Mouse (Mus musculus): ENCODE measurements around the gene Ubr3.
A peak's percentile ranks its signal among the peaks of the same experiment; 100 is the strongest.

GRCm38 (mm10) chr2:69857882-69858281 lies 39.2 kb upstream of the Ubr3 start:
- TF ChIP-seq CTCF (IDR thresholded peaks at IDR 0.05 in 2 of 3, conservative IDR thresholded peaks at IDR 0.05 in 1 of 3; ENCODE audit: control insufficient read depth in 1 of 3, insufficient read depth in 1 of 3, low read depth in 2 of 3, low read length in 3 of 3, poor library complexity in 1 of 3, severe bottlenecking in 1 of 3), result peak; percentile 24 to 58 (median 38); a peak in 5 of 6 replicates
- peak; percentile 28; the same call in 1 of the 2 replicates for TF ChIP-seq SMC3 (IDR thresholded peaks at IDR 0.05; ENCODE audit: low read depth, low read length)
- TF ChIP-seq ZC3H11A (IDR thresholded peaks at IDR 0.05; ENCODE audit: low read depth, low read length), result no peak
- no peak for TF ChIP-seq POLR2A (IDR thresholded peaks at IDR 0.05; ENCODE audit: control insufficient read depth in 1 of 2, insufficient read depth in 1 of 2, low read depth in 1 of 2, low read length in 2 of 2, poor library complexity in 1 of 2)
- TF ChIP-seq MAX (IDR thresholded peaks at IDR 0.05; ENCODE audit: low read length), result no peak
- TF ChIP-seq ZKSCAN1 (IDR thresholded peaks at IDR 0.05; ENCODE audit: low read depth, low read length), result no peak
- TF ChIP-seq USF2 (IDR thresholded peaks at IDR 0.05; ENCODE audit: borderline replicate concordance in 1 of 2, insufficient read depth in 1 of 2, low read depth in 1 of 2, low read length in 2 of 2), result no peak
- no peak for TF ChIP-seq CHD2 (IDR thresholded peaks at IDR 0.05; ENCODE audit: low read length)
- TF ChIP-seq RCOR1 (IDR thresholded peaks at IDR 0.05; ENCODE audit: low read depth, low read length), result no peak
